Mouse (Mus musculus) thymus, adult 2 months (tissue): ENCODE measurements around the gene Abhd8. TPM values are rescaled to one million over a fixed set of nuclear protein-coding genes. Genes with fewer than 3 reads are reported as not detected.

Experiments used
- DNase-seq: peaks from one replicate; pipeline ENCODE4 v3.0.0; 2021
- H3K27ac ChIP-seq: fragments of 200-500 bp; 2 replicates; pipeline ENCODE4 v1.5.1; 2012; ENCODE audit warnings: low read length, control low read depth; ENCODE audit not compliant: control insufficient read depth, insufficient read depth
- H3K27me3 ChIP-seq: fragments of 200-500 bp; 2 replicates; pipeline ENCODE4 v1.6.1; 2012; ENCODE audit warnings: mild to moderate bottlenecking, low read length, moderate library complexity, mixed read lengths; ENCODE audit not compliant: control insufficient read depth, insufficient read depth
- H3K36me3 ChIP-seq: fragments of 200-500 bp; 2 replicates; pipeline ENCODE4 v1.6.1; 2012; ENCODE audit warnings: mild to moderate bottlenecking, low read length, moderate library complexity; ENCODE audit not compliant: control insufficient read depth, insufficient read depth
- H3K4me1 ChIP-seq: fragments of 200-500 bp; replicated peaks from 2 replicates; pipeline ENCODE4 v1.6.1; 2012; ENCODE audit warnings: low read length; ENCODE audit not compliant: control insufficient read depth, insufficient read depth
- H3K4me3 ChIP-seq: fragments of 200-500 bp; 2 replicates; pipeline ENCODE4 v1.5.1; 2012; ENCODE audit warnings: mild to moderate bottlenecking, low read length, control low read depth, moderate library complexity; ENCODE audit not compliant: control insufficient read depth, insufficient read depth
- CTCF ChIP-seq: fragments of 200-500 bp; IDR thresholded peaks from 2 replicates; pipeline ENCODE4 v1.5.1; 2012; ENCODE audit warnings: mild to moderate bottlenecking, control low read depth, low read length, moderate library complexity, borderline replicate concordance; ENCODE audit not compliant: control insufficient read depth, poor library complexity, insufficient read depth; ENCODE audit errors: extremely low read depth
- POLR2A ChIP-seq: fragments of 200-500 bp; IDR thresholded peaks from 2 replicates; pipeline ENCODE4 v1.6.1; 2012; ENCODE audit warnings: mild to moderate bottlenecking, low read length, control low read depth, moderate library complexity; ENCODE audit not compliant: control insufficient read depth, poor library complexity, insufficient read depth; ENCODE audit errors: extremely low read depth
- WGBS: fragments of 180-500 bp; shearing (Covaris S2); methylation state at CpG from one replicate; pipeline ENCODE4 v1.1.7; 2018; 5-methylcytosine and 5-hydroxymethylcytosine counted together
- polyA plus RNA-seq: library from polyadenylated mRNA; depleted of rRNA; stranded (reverse); fragments of >200 nt; gene quantifications from 2 replicates; pipeline ENCODE4 v1.2.3, GENCODE M21; 2012

The Abhd8 gene
- polyA plus RNA-seq, 1 experiment, result 282 TPM

- WGBS, result 97% methylated on average over 8 of the region's 8 CpGs
- peaks cover 30% of the 10 kb centered on the region for H3K4me1 ChIP-seq
Measured at GRCm38 (mm10) chr8:71472601-71473386, 9.3 kb upstream of the Abhd8 start.

GRCm38 (mm10) chr8:71471861-71472260, 8.4 kb upstream of the Abhd8 start:
- WGBS, result 98% methylated on average over 17 of the region's 17 CpGs
- peaks cover 21% of the 10 kb centered on the region for H3K4me1 ChIP-seq
- TF ChIP-seq POLR2A (no peak), CTCF (no peak)
- peaks cover 19% of the 10 kb centered on the region for H3K36me3 ChIP-seq
- no peak overlapping the region for H3K27ac ChIP-seq
- no peak overlapping the region for H3K4me3 ChIP-seq
- no peaks in the 10 kb centered on the region for H3K27me3 ChIP-seq
- DNase-seq, result no peak

More at GRCm38 (mm10) chr8:71472601-71473386, 9.3 kb upstream of the Abhd8 start:
- TF ChIP-seq CTCF (no peak), POLR2A (no peak)
- peaks cover 19% of the 10 kb centered on the region for H3K36me3 ChIP-seq
- H3K27me3 ChIP-seq, result no peaks in the 10 kb centered on the region
- H3K27ac ChIP-seq, result no peak overlapping the region
- H3K4me3 ChIP-seq, result no peak overlapping the region
- DNase-seq, result no peak

- Histone ChIP-seq H3K27ac (no peak overlapping the region), H3K27me3 (no peaks in the 10 kb centered on the region), H3K36me3 (peaks cover 19% of the 10 kb centered on the region), H3K4me3 (no peak overlapping the region), H3K4me1 (peaks cover 20% of the 10 kb centered on the region)
- 95% methylated on average over 5 of the region's 5 CpGs for WGBS
- no peak for TF ChIP-seq POLR2A
- TF ChIP-seq CTCF, result no peak
- DNase-seq, result no peak
Measured at GRCm38 (mm10) chr8:71470913-71471255, 7.4 kb upstream of the Abhd8 start.

- H3K4me1 ChIP-seq, result peaks cover 17% of the 10 kb centered on the region
- H3K4me3 ChIP-seq, result no peak overlapping the region
- H3K27me3 ChIP-seq, result no peaks in the 10 kb centered on the region
- WGBS, result 92% methylated on average over 3 of the region's 3 CpGs
- H3K27ac ChIP-seq, result no peak overlapping the region
- peaks cover 19% of the 10 kb centered on the region for H3K36me3 ChIP-seq
- no peak for TF ChIP-seq POLR2A
- no peak for TF ChIP-seq CTCF
- DNase-seq, result no peak
Measured at GRCm38 (mm10) chr8:71470146-71470912, 6.9 kb upstream of the Abhd8 start.

- Histone ChIP-seq H3K27me3 (no peaks in the 10 kb centered on the region), H3K27ac (no peak overlapping the region), H3K4me1 (peaks cover 18% of the 10 kb centered on the region), H3K4me3 (peak overlapping the region; percentile 61), H3K36me3 (peaks cover 19% of the 10 kb centered on the region)
- TF ChIP-seq POLR2A, result no peak
- no peak for TF ChIP-seq CTCF
- peak; percentile 66 for DNase-seq
- under 1% methylated on average over 24 of the region's 24 CpGs for WGBS
Measured at GRCm38 (mm10) chr8:71469411-71469810, 6.0 kb upstream of the Abhd8 start.

- no peaks in the 10 kb centered on the region for H3K27me3 ChIP-seq
- DNase-seq, result peak; percentile 96
- H3K4me1 ChIP-seq, result peaks cover 23% of the 10 kb centered on the region
- under 1% methylated on average over 51 of the region's 52 CpGs for WGBS
- no peak within 1 kb of the TSS for H3K27ac ChIP-seq
- H3K4me3 ChIP-seq, result peak within 1 kb of the TSS; percentile 61
- TF ChIP-seq POLR2A, result peak; percentile 75
- TF ChIP-seq CTCF, result peak; percentile 59; the same call in 1 of the 2 replicates
- H3K36me3 ChIP-seq, result peaks cover 14% of the 10 kb centered on the region
Measured at GRCm38 (mm10) chr8:71468916-71469315, 5.5 kb upstream of the Abhd8 start, which contains the start of gene Dda1. TSS of gene Dda1 (plus strand) at chr8:71469199.
